Mouse (Mus musculus) CH12.LX (cell line): ENCODE results near the gene Magohb. TPM values are rescaled to one million over a fixed set of nuclear protein-coding genes. Genes with fewer than 3 reads are reported as not detected.

Source experiments
- polyA plus RNA-seq: library from polyadenylated mRNA; unstranded; fragments of >175 nt; gene quantifications from 2 replicates; pipeline ENCODE4 v1.2.1, GENCODE M21; 2012; ENCODE audit warnings: low read depth; ENCODE audit not compliant: insufficient read length
- total RNA-seq, 2 experiments: library from RNA; depleted of rRNA; stranded (reverse); fragments of 300-350 nt in 1 of 2; fragments of >200 nt in 1 of 2; gene quantifications; 2 replicates each; pipeline ENCODE4 v1.2.3; 2012 to 2014

Magohb gene
- total and polyA plus RNA-seq, 3 experiments: 19.6 to 78.5 (median 32.2) TPM

Other genes starting within 250 kb of the Magohb start
- gene Klra2, start 45.9 kb downstream of the Magohb start, total RNA-seq (2012; rRNA removed): not detected in 2 replicates
- not detected in 2 replicates for gene Klra2, start 45.9 kb downstream of the Magohb start, total RNA-seq (2014; rRNA removed)
- gene Klra2, start 45.9 kb downstream of the Magohb start, polyA plus RNA-seq: not detected in 2 replicates
- gene Styk1, start 60.4 kb upstream of the Magohb start, total RNA-seq (2012; rRNA removed): not detected in 2 replicates
- gene Styk1, start 60.4 kb upstream of the Magohb start, total RNA-seq (2014; rRNA removed): not detected in 2 replicates
- not detected in 2 replicates for gene Styk1, start 60.4 kb upstream of the Magohb start, polyA plus RNA-seq
- 410 and 435 TPM in 2 replicates for gene Ybx3, start 95.2 kb upstream of the Magohb start, total RNA-seq (2012; rRNA removed)
- gene Ybx3, start 95.2 kb upstream of the Magohb start, total RNA-seq (2014; rRNA removed): 391 and 415 TPM in 2 replicates
- 528 and 620 TPM in 2 replicates for gene Ybx3, start 95.2 kb upstream of the Magohb start, polyA plus RNA-seq
- gene 5430401F13Rik, start 193.2 kb upstream of the Magohb start, total RNA-seq (2012; rRNA removed): not detected in 2 replicates
- gene 5430401F13Rik, start 193.2 kb upstream of the Magohb start, total RNA-seq (2014; rRNA removed): not detected in 2 replicates
- not detected in 2 replicates for gene 5430401F13Rik, start 193.2 kb upstream of the Magohb start, polyA plus RNA-seq
- not detected in 2 replicates for gene Gm6619, start 193.2 kb upstream of the Magohb start, total RNA-seq (2012; rRNA removed)
- not detected in 2 replicates for gene Gm6619, start 193.2 kb upstream of the Magohb start, total RNA-seq (2014; rRNA removed)
- not detected in 2 replicates for gene Gm6619, start 193.2 kb upstream of the Magohb start, polyA plus RNA-seq